ENCODE assay signal across 8 mouse cellular contexts in genomic region chr7:120203789-120204188, GRCm38 (mm10). TPM values are rescaled to one million over a fixed set of nuclear protein-coding genes. Genes with fewer than 3 reads are reported as not detected.
DNase-seq lines count a peak whose midpoint lies in the region; ATAC-seq and TF ChIP-seq lines count a peak whose summit lies in the region.

Gene Abca14 (plus strand): TSS chr7:120203961.

- H3K4me3 ChIP-seq in embryonic facial prominence, embryonic 13.5 days, result no peak within 1 kb of the TSS
- H3K4me3 ChIP-seq in heart, adult 2 months, result no peak within 1 kb of the TSS

- H3K36me3 ChIP-seq in embryonic facial prominence, embryonic 13.5 days, result no peaks in the 10 kb centered on the region
- no peaks in the 10 kb centered on the region for H3K36me3 ChIP-seq in heart, adult 2 months (ENCODE audit: control insufficient read depth, insufficient read depth, low read length)

- DNase-seq in brain, adult 2 months (ENCODE audit: low read depth, low spot score), result peak; percentile 83
- peak; percentile 82 to 86 for DNase-seq in heart, adult 2 months
- DNase-seq in kidney, adult 11 months, result peak; percentile 81
- peak; percentile 90 for DNase-seq in left cerebral cortex, postnatal 14 days (ENCODE audit: low spot score in 2 of 2)
- DNase-seq in right cerebral cortex, postnatal 25 days, result peak; percentile 86
- no peak for DNase-seq in adipocyte (ENCODE audit: low spot score)

- intact Hi-C loops in heart, adult 2 months (cut with DNase I), result loop anchor here (1.0 to 10.0 kb wide), 3 partner anchors 79 to 355 kb away; partner anchors contain the start of gene Dnah3
- intact Hi-C loops in left cerebral cortex, postnatal 14 days (cut with DNase I), result loop anchor here (1.0 to 10.0 kb wide), 4 partner anchors 79 to 356 kb away; partner anchors contain the start of genes Abca15 and Dnah3

- peak; percentile 99 for TF ChIP-seq CTCF in heart, adult 2 months (IDR thresholded peaks at IDR 0.05)

- peak; percentile 61; the same call in 1 of the 2 replicates for ATAC-seq in embryonic facial prominence, embryonic 13.5 days (ENCODE audit: insufficient number of reproducible peaks, insufficient read depth, low FRiP score, low TSS enrichment, low read depth)
- ATAC-seq in megakaryocyte progenitor cell, adult 5-6 weeks (replicated peaks; ENCODE audit: poor library complexity), result peak; percentile 89

- H3K4me2 ChIP-seq in embryonic facial prominence, embryonic 13.5 days, result peak within 1 kb of the TSS; percentile 29

- 5% methylated on average over 26 of the region's 26 CpGs for WGBS in embryonic facial prominence, embryonic 13.5 days
- WGBS in heart, adult 2 months, result 7% methylated on average over 26 of the region's 26 CpGs

- peaks cover 9% of the 10 kb centered on the region for H3K4me1 ChIP-seq in embryonic facial prominence, embryonic 13.5 days
- peaks cover 5% of the 10 kb centered on the region for H3K4me1 ChIP-seq in heart, adult 2 months (ENCODE audit: control insufficient read depth, insufficient read depth, low read length)

- H3K9me3 ChIP-seq in embryonic facial prominence, embryonic 13.5 days, result no peaks in the 10 kb centered on the region

- no peak within 1 kb of the TSS for H3K9ac ChIP-seq in embryonic facial prominence, embryonic 13.5 days
- H3K9ac ChIP-seq in heart, adult 2 months (ENCODE audit: low read depth, low read length), result no peak within 1 kb of the TSS

- H3K27me3 ChIP-seq in embryonic facial prominence, embryonic 13.5 days, result peaks cover 22% of the 10 kb centered on the region
- H3K27me3 ChIP-seq in heart, adult 2 months (ENCODE audit: control insufficient read depth, insufficient read depth, low read length), result peaks cover 6% of the 10 kb centered on the region

- H3K27ac ChIP-seq in embryonic facial prominence, embryonic 13.5 days, result no peak within 1 kb of the TSS
- H3K27ac ChIP-seq in heart, adult 2 months, result no peak within 1 kb of the TSS

- peak; percentile 74 for TF ChIP-seq EP300 in heart, adult 2 months (IDR thresholded peaks at IDR 0.05; ENCODE audit: insufficient read depth, low read depth, low read length)

- TF ChIP-seq POLR2A in heart, adult 2 months (IDR thresholded peaks at IDR 0.05; ENCODE audit: insufficient read depth, low read depth, low read length), result no peak

- no peaks in the 10 kb centered on the region for H3K79me2 ChIP-seq in heart, adult 2 months (replicated peaks; ENCODE audit: control insufficient read depth, insufficient read depth, low read length)

RNA-seq across cellular contexts. Expression of gene Abca14, which starts in this region (rescaled TPM):
- polyA plus RNA-seq in embryonic facial prominence, embryonic 13.5 days (2015; fragmentation: Nextera tagmentation; extraction: Ambion mirVana), result 0.19 TPM in 1 of 2 replicates, not detected in the other
- not detected for total RNA-seq in heart, adult 2 months (2021)
- 0.06 TPM in 1 of 2 replicates, not detected in the other for polyA plus RNA-seq in heart, adult 2 months (2012; rRNA removed)
- total RNA-seq in left cerebral cortex, postnatal 14 days (2021), result under 1 TPM in 1 of 2 experiments, not detected in 1; 0.13 TPM
- not detected in 2 replicates for total RNA-seq in megakaryocyte progenitor cell, adult 5-6 weeks (2015)
- not detected in 2 replicates for total RNA-seq in megakaryocyte progenitor cell, adult 5-6 weeks (2017)

Comparison
In these comparisons a context has a peak if more than half of its experiments do, and no peak if none do; other contexts are left out.
1. Peak in ATAC-seq and H3K4me2 ChIP-seq in embryonic facial prominence, embryonic 13.5 days; RNA of the gene not detected or under 1 TPM.
2. Peak in DNase-seq in heart, adult 2 months; RNA of the gene not detected or under 1 TPM.
3. Peak in DNase-seq in left cerebral cortex, postnatal 14 days; RNA of the gene not detected or under 1 TPM.
4. Peak in ATAC-seq in megakaryocyte progenitor cell, adult 5-6 weeks; RNA of the gene not detected or under 1 TPM.